Mouse (Mus musculus) testis, adult 10 weeks (tissue): ENCODE measurements around the gene Havcr2. TPM values are rescaled to one million over a fixed set of nuclear protein-coding genes. Genes with fewer than 3 reads are reported as not detected.

Source experiments
- polyA plus RNA-seq: library from polyadenylated mRNA; stranded (reverse); fragments of 350-450 nt; fragmentation: Illumina TruSeq; extraction: RNeasy Lipid Tissue Mini Kit (QIAGEN cat#74804); gene quantifications from one replicate; pipeline ENCODE4 v1.2.3, GENCODE M21; 2014; ENCODE audit warnings: low read depth, low replicate concordance

Havcr2 gene
- 0.42 TPM for polyA plus RNA-seq

DNA sequence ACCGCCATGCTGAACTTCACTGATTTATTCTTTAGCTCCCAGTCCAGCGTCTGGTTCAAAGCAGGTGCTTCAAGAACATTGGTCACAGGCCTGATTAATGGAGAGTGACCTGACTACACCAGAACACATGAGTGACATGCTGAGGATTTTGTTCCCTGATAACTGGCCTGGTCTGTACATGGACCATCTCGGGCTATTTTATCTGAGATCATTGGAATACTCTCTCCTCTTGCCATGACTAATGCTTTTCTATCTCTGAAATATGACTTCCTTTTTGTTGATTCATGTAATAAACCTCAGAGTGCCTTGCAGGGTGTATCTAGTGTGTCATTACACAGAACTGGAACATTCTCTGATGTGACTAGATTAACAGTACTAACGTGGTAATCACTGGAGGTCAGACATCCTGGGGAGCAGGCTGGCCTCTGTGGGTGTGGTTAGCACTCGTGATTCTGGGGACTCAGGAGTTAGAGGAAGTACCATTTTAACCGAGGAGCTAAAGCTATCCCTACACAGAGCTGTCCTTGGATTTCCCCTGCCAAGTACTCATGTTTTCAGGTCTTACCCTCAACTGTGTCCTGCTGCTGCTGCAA, at the start of gene Havcr2:
Gene Havcr2 (plus strand): TSS at position 483 of the 593 bp plus-strand sequence.

DNA sequence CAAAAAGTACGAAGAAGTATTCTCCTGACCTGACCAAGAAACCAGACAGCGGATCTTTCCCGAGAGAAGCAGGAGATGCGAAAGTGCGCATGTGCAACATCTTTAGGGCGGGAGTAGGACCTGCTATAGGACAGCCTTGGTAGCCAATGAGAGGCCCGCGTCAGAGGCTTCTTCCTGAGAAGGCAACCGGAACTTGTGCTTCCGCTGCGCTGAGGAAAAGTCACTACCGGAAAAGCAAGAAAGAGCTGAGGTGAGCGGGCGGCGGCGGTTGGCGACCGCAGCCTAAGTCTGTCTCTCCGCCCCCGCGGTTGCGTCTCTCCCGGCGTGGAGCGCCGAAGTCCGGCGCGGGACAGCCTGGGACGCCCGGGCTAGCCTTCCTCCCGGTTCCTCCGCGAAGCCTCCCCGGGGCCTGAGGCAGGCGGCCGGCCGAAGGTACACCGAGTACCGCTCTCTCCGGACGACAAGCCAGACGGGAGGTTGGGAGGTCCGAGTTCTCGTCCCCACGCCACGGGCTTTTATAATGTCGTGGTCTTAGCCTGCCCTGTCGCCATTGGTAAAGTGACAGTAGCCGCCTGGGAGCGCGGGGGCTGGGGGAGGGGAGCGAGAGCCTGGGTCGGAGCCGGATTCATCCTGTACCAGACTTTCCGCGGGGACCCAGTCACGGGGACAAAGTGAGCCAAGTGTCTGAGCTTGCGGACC, 17.8 kb upstream of the Havcr2 start, which contains the start of gene Med7:
Gene Med7 (plus strand): TSS at position 166 of the 699 bp plus-strand sequence.

DNA sequence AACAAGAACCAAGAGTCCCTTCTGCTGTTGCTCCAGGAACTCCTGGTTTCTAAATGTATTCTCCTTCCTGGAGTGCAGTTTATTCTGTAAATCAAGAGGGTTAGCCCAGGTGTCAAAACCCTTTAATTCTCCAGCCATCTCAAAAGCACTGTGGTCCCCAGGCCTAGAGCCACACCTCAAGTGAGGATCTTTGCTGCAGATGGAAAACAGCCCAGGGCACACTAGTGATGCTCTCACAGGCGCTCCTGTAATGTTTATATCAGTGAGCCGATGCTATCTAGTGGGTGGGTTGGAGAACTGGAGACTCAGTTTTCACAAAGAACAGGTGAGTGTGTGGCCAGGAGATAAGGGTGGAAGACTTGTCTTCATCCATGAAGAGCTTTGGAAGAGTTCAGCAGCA, 69.2 kb downstream of the Havcr2 start, which contains the start of gene Gm12169:
Gene Gm12169 (plus strand): TSS at position 301 of the 400 bp plus-strand sequence.

Other genes with a start within 250 kb of the Havcr2 start
- gene Fndc9, start 219.4 kb upstream of the Havcr2 start, polyA plus RNA-seq = 0.88 TPM
- 1.2 TPM for gene Cyfip2, start 142.1 kb upstream of the Havcr2 start, polyA plus RNA-seq
- gene Itk, start 65.4 kb upstream of the Havcr2 start, polyA plus RNA-seq = not detected
- 104 TPM for gene Fam71b, start 58.4 kb upstream of the Havcr2 start, polyA plus RNA-seq
- gene Med7, start 18.0 kb upstream of the Havcr2 start, polyA plus RNA-seq = 243 TPM
- gene Gm12169, start 69.3 kb downstream of the Havcr2 start, polyA plus RNA-seq = not detected
- not detected for gene BC053393, start 116.6 kb downstream of the Havcr2 start, polyA plus RNA-seq
- not detected for gene Dppa1, start 174.3 kb downstream of the Havcr2 start, polyA plus RNA-seq